Mouse (Mus musculus): ENCODE measurements around the gene Inha.

Inha gene

GRCm38 (mm10) chr1:75507006-75507405, at the start of gene Inha:
Gene Inha, plus strand, starts transcription at chr1:75507077.
- DNase-seq = no peak

- no peak for DNase-seq
These were observed 49.2 kb upstream of the Inha start for GRCm38 (mm10) chr1:75457710-75458024.

- no peak for DNase-seq
These were observed 48.7 kb upstream of the Inha start for GRCm38 (mm10) chr1:75458025-75458788.

- DNase-seq = peak; percentile 59
These were observed 47.8 kb upstream of the Inha start for GRCm38 (mm10) chr1:75458789-75459684.

- DNase-seq = no peak
These were observed 46.6 kb upstream of the Inha start for GRCm38 (mm10) chr1:75460297-75460696.

GRCm38 (mm10) chr1:75462636-75463035, 44.2 kb upstream of the Inha start:
- no peak for DNase-seq

- DNase-seq = no peak
These were observed 43.1 kb upstream of the Inha start for GRCm38 (mm10) chr1:75463652-75464204.

GRCm38 (mm10) chr1:75467215-75467927, 39.5 kb upstream of the Inha start:
- peak; percentile 74 for DNase-seq

- DNase-seq = no peak
These were observed 37.5 kb upstream of the Inha start for GRCm38 (mm10) chr1:75469287-75469825.

- no peak for DNase-seq
These were observed 30.4 kb upstream of the Inha start for GRCm38 (mm10) chr1:75476441-75476840.

- peak; percentile 78 for DNase-seq
These were observed 29.5 kb upstream of the Inha start for GRCm38 (mm10) chr1:75477264-75477965.

GRCm38 (mm10) chr1:75477966-75478290, 28.9 kb upstream of the Inha start:
- DNase-seq = peak; percentile 53

GRCm38 (mm10) chr1:75478497-75478896, 28.4 kb upstream of the Inha start:
- no peak for DNase-seq

GRCm38 (mm10) chr1:75478916-75479634, 27.8 kb upstream of the Inha start, which contains the start of the genes Chpf and Tmem198:
Gene Chpf, minus strand, starts transcription at chr1:75479307.
Gene Tmem198, plus strand, starts transcription at chr1:75479532.
- DNase-seq = peak; percentile 97

- DNase-seq = no peak
These were observed 27.3 kb upstream of the Inha start for GRCm38 (mm10) chr1:75479635-75479989.

- no peak for DNase-seq
These were observed 26.8 kb upstream of the Inha start for GRCm38 (mm10) chr1:75480036-75480435.

GRCm38 (mm10) chr1:75480735-75481134, 26.1 kb upstream of the Inha start:
- DNase-seq = peak; percentile 61

GRCm38 (mm10) chr1:75486561-75486960, 20.3 kb upstream of the Inha start:
- no peak for DNase-seq

GRCm38 (mm10) chr1:75487040-75487404, 19.9 kb upstream of the Inha start:
- no peak for DNase-seq

GRCm38 (mm10) chr1:75487405-75488161, 19.3 kb upstream of the Inha start:
- DNase-seq = no peak

All from layer of hippocampus, adult 9-11 months (tissue).